Mouse (Mus musculus) CH12.LX (cell line): ENCODE measurements around the gene Stk10.

Experiments
- CTCF ChIP-seq, 2 experiments: IDR thresholded peaks in 1 of 2; conservative IDR thresholded peaks in 1 of 2; 2 replicates each; pipeline ENCODE4 v1.5.1; 2011 to 2012; ENCODE audit warnings: low read depth in 2 of 2, low read length in 2 of 2, improper control_type of control experiment in 1 of 2, inconsistent platforms in 1 of 2, mild to moderate bottlenecking in 1 of 2, moderate library complexity in 1 of 2
- E2F4 ChIP-seq: IDR thresholded peaks from 2 replicates; pipeline ENCODE4 v1.6.1; 2011; ENCODE audit warnings: low read depth, low read length, improper control_type of control experiment; ENCODE audit not compliant: insufficient replicate concordance
- GABPA ChIP-seq: IDR thresholded peaks from 2 replicates; pipeline ENCODE4 v1.6.1; 2012; ENCODE audit warnings: low read depth, low read length, improper control_type of control experiment, inconsistent platforms; ENCODE audit not compliant: insufficient replicate concordance
- NRF1 ChIP-seq: IDR thresholded peaks from 2 replicates; pipeline ENCODE4 v1.6.1; 2014; ENCODE audit warnings: low read depth, mild to moderate bottlenecking, inconsistent platforms, low read length, improper control_type of control experiment, moderate library complexity
- POLR2A ChIP-seq: IDR thresholded peaks from 2 replicates; pipeline ENCODE4 v1.6.1; 2011; ENCODE audit warnings: low read depth, mild to moderate bottlenecking, improper control_type of control experiment, low read length
- TCF12 ChIP-seq: IDR thresholded peaks from 2 replicates; pipeline ENCODE4 v1.6.1; 2014; ENCODE audit warnings: low read depth, mild to moderate bottlenecking, inconsistent platforms, low read length, improper control_type of control experiment
- USF2 ChIP-seq: conservative IDR thresholded peaks from 2 replicates; pipeline ENCODE4 v1.6.1; 2011; ENCODE audit warnings: low read depth, low read length, improper control_type of control experiment
- ZC3H11A ChIP-seq: IDR thresholded peaks from 2 replicates; pipeline ENCODE4 v1.6.1; 2012; ENCODE audit warnings: low read depth, mild to moderate bottlenecking, inconsistent platforms, low read length, improper control_type of control experiment

DNA sequence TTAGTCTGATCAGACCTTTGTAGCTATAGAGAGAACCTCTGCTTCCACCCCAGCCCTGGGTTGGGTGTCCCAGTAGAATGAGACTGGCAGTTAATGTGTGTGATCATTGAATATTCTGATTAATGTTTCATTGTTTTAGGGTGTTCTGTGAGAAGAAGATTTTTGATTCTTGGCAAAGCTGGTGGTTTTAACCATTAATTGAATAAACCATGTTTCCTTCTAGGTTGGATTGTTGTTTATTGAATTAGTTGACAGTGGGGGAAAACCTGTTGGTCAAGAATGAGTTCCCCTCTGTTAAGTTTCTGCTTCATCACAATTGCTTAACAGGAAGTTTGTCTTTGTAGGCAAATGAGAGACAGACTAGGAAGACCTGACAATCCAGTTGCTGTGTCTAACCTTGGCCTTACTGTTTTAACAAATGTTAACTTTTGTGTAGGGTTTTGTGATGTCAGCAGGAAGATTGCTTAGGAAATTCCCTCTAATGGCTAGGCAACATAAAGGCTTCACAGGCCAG is 117.2 kb downstream of the Stk10 start:
- TF ChIP-seq CTCF (conservative IDR thresholded peaks at IDR 0.05 in 1 of 2, IDR thresholded peaks at IDR 0.05 in 1 of 2; ENCODE audit: low read depth in 2 of 2, low read length in 2 of 2) (no peak), E2F4 (no peak), POLR2A (no peak), GABPA (no peak), NRF1 (no peak), ZC3H11A (no peak), TCF12 (no peak), USF2 (no peak)
